Mouse (Mus musculus): ENCODE measurements around the gene Gm20532. TPM values are rescaled to one million over a fixed set of nuclear protein-coding genes. Genes with fewer than 3 reads are reported as not detected.

Gm20532 gene
- polyA plus RNA-seq, 1 experiment from 2014 or later: not detected

GRCm38 (mm10) chr2:26576462-26576861 lies 10.0 kb upstream of the Gm20532 start:
- H3K36me3 ChIP-seq (ENCODE audit: control insufficient read depth, insufficient read depth, low read length): no peaks in the 10 kb centered on the region
- DNase-seq (ENCODE audit: low spot score, missing footprints): no peak
- no peak for ATAC-seq (ENCODE audit: low FRiP score)
- no peaks in the 10 kb centered on the region for H3K9me3 ChIP-seq (ENCODE audit: control insufficient read depth, low read length)
- no peak overlapping the region for H3K27ac ChIP-seq (ENCODE audit: low read depth, low read length)
- 0 out of 2 replicates have a peak, but pooled peaks cover 6% of the 10 kb centered on the region for H3K4me1 ChIP-seq (ENCODE audit: control insufficient read depth, insufficient read depth, low read length)
- H3K9ac ChIP-seq (ENCODE audit: low read length): no peak overlapping the region
- WGBS: 44% methylated on average over 4 of the region's 4 CpGs
- no peak overlapping the region for H3K4me3 ChIP-seq (ENCODE audit: low read depth, low read length)
- H3K4me2 ChIP-seq: no peak overlapping the region
- no peaks in the 10 kb centered on the region; the same call in 1 of the 2 replicates for H3K27me3 ChIP-seq (ENCODE audit: control insufficient read depth, insufficient read depth, low read length)

GRCm38 (mm10) chr2:26578369-26578768 lies 8.1 kb upstream of the Gm20532 start:
- DNase-seq (ENCODE audit: low spot score, missing footprints) (no peak), ATAC-seq (ENCODE audit: low FRiP score) (no peak)
- H3K27ac ChIP-seq (ENCODE audit: low read depth, low read length): peak overlapping the region; percentile 25; the same call in 1 of the 2 replicates
- H3K9me3 ChIP-seq (ENCODE audit: control insufficient read depth, low read length): no peaks in the 10 kb centered on the region
- no peaks in the 10 kb centered on the region; the same call in 1 of the 2 replicates for H3K27me3 ChIP-seq (ENCODE audit: control insufficient read depth, insufficient read depth, low read length)
- no peaks in the 10 kb centered on the region for H3K36me3 ChIP-seq (ENCODE audit: control insufficient read depth, insufficient read depth, low read length)
- no peak overlapping the region for H3K4me3 ChIP-seq (ENCODE audit: low read depth, low read length)
- 50% methylated on average over 6 of the region's 6 CpGs for WGBS
- 0 out of 2 replicates have a peak, but pooled peaks cover 6% of the 10 kb centered on the region for H3K4me1 ChIP-seq (ENCODE audit: control insufficient read depth, insufficient read depth, low read length)
- H3K4me2 ChIP-seq: no peak overlapping the region
- H3K9ac ChIP-seq (ENCODE audit: low read length): peak overlapping the region; percentile 21; the same call in 1 of the 2 replicates

- no peaks in the 10 kb centered on the region; the same call in 1 of the 2 replicates for H3K27me3 ChIP-seq (ENCODE audit: control insufficient read depth, insufficient read depth, low read length)
- H3K4me2 ChIP-seq: no peak within 1 kb of the TSS
- no peak for DNase-seq (ENCODE audit: low spot score, missing footprints)
- no peaks in the 10 kb centered on the region for H3K36me3 ChIP-seq (ENCODE audit: control insufficient read depth, insufficient read depth, low read length)
- no peaks in the 10 kb centered on the region for H3K9me3 ChIP-seq (ENCODE audit: control insufficient read depth, low read length)
- no peak within 1 kb of the TSS for H3K4me3 ChIP-seq (ENCODE audit: low read depth, low read length)
- 100% methylated on average over 1 of the region's 1 CpGs for WGBS
- H3K4me1 ChIP-seq (ENCODE audit: control insufficient read depth, insufficient read depth, low read length): 0 out of 2 replicates have a peak, but pooled peaks cover 4% of the 10 kb centered on the region
- H3K27ac ChIP-seq (ENCODE audit: low read depth, low read length): no peak within 1 kb of the TSS
- ATAC-seq (ENCODE audit: low FRiP score): no peak
- H3K9ac ChIP-seq (ENCODE audit: low read length): no peak within 1 kb of the TSS
Observed at GRCm38 (mm10) chr2:26579714-26580113, 6.7 kb upstream of the Gm20532 start, which contains the start of gene Egfl7. TSS of gene Egfl7 (plus strand) at chr2:26580014.

GRCm38 (mm10) chr2:26580751-26581150 lies 5.7 kb upstream of the Gm20532 start:
- Histone ChIP-seq H3K9me3 (ENCODE audit: control insufficient read depth, low read length) (no peaks in the 10 kb centered on the region), H3K36me3 (ENCODE audit: control insufficient read depth, insufficient read depth, low read length) (no peaks in the 10 kb centered on the region), H3K9ac (ENCODE audit: low read length) (no peak overlapping the region), H3K4me2 (no peak overlapping the region), H3K4me3 (ENCODE audit: low read depth, low read length) (no peak overlapping the region), H3K4me1 (ENCODE audit: control insufficient read depth, insufficient read depth, low read length) (no peaks in the 10 kb centered on the region), H3K27ac (ENCODE audit: low read depth, low read length) (no peak overlapping the region), H3K27me3 (ENCODE audit: control insufficient read depth, insufficient read depth, low read length) (no peaks in the 10 kb centered on the region; the same call in 1 of the 2 replicates)
- 88% methylated on average over 5 of the region's 5 CpGs for WGBS
- DNase-seq (ENCODE audit: low spot score, missing footprints) (no peak), ATAC-seq (ENCODE audit: low FRiP score) (no peak)

- H3K9ac ChIP-seq (ENCODE audit: low read length): no peak overlapping the region
- DNase-seq (ENCODE audit: low spot score, missing footprints): no peak
- peaks cover 4% of the 10 kb centered on the region; the same call in 1 of the 2 replicates for H3K4me1 ChIP-seq (ENCODE audit: control insufficient read depth, insufficient read depth, low read length)
- no peak overlapping the region for H3K4me3 ChIP-seq (ENCODE audit: low read depth, low read length)
- 64% methylated on average over 2 of the region's 2 CpGs for WGBS
- H3K4me2 ChIP-seq: no peak overlapping the region
- no peak overlapping the region for H3K27ac ChIP-seq (ENCODE audit: low read depth, low read length)
- no peak for ATAC-seq (ENCODE audit: low FRiP score)
- no peaks in the 10 kb centered on the region for H3K36me3 ChIP-seq (ENCODE audit: control insufficient read depth, insufficient read depth, low read length)
- H3K9me3 ChIP-seq (ENCODE audit: control insufficient read depth, low read length): no peaks in the 10 kb centered on the region
- H3K27me3 ChIP-seq (ENCODE audit: control insufficient read depth, insufficient read depth, low read length): no peaks in the 10 kb centered on the region; the same call in 1 of the 2 replicates
Observed at GRCm38 (mm10) chr2:26582203-26582602, 4.2 kb upstream of the Gm20532 start.

- no peak overlapping the region for H3K4me3 ChIP-seq (ENCODE audit: low read depth, low read length)
- no peak overlapping the region for H3K27ac ChIP-seq (ENCODE audit: low read depth, low read length)
- DNase-seq (ENCODE audit: low spot score, missing footprints) (no peak), ATAC-seq (ENCODE audit: low FRiP score) (no peak)
- no peaks in the 10 kb centered on the region; the same call in 1 of the 2 replicates for H3K27me3 ChIP-seq (ENCODE audit: control insufficient read depth, insufficient read depth, low read length)
- H3K4me2 ChIP-seq: no peak overlapping the region
- peaks cover 4% of the 10 kb centered on the region; the same call in 1 of the 2 replicates for H3K4me1 ChIP-seq (ENCODE audit: control insufficient read depth, insufficient read depth, low read length)
- no peaks in the 10 kb centered on the region for H3K36me3 ChIP-seq (ENCODE audit: control insufficient read depth, insufficient read depth, low read length)
- WGBS: 72% methylated on average over 7 of the region's 7 CpGs
- H3K9ac ChIP-seq (ENCODE audit: low read length): no peak overlapping the region
- no peaks in the 10 kb centered on the region for H3K9me3 ChIP-seq (ENCODE audit: control insufficient read depth, low read length)
Observed at GRCm38 (mm10) chr2:26582741-26583140, 3.7 kb upstream of the Gm20532 start.

- no peak overlapping the region for H3K27ac ChIP-seq (ENCODE audit: low read depth, low read length)
- no peak overlapping the region for H3K9ac ChIP-seq (ENCODE audit: low read length)
- no peaks in the 10 kb centered on the region for H3K9me3 ChIP-seq (ENCODE audit: control insufficient read depth, low read length)
- no peak overlapping the region for H3K4me3 ChIP-seq (ENCODE audit: low read depth, low read length)
- DNase-seq (ENCODE audit: low spot score, missing footprints): no peak
- WGBS: 83% methylated on average over 11 of the region's 11 CpGs
- no peaks in the 10 kb centered on the region for H3K36me3 ChIP-seq (ENCODE audit: control insufficient read depth, insufficient read depth, low read length)
- no peak for ATAC-seq (ENCODE audit: low FRiP score)
- H3K4me2 ChIP-seq: no peak overlapping the region
- peaks cover 4% of the 10 kb centered on the region; the same call in 1 of the 2 replicates for H3K4me1 ChIP-seq (ENCODE audit: control insufficient read depth, insufficient read depth, low read length)
- H3K27me3 ChIP-seq (ENCODE audit: control insufficient read depth, insufficient read depth, low read length): no peaks in the 10 kb centered on the region; the same call in 1 of the 2 replicates
Observed at GRCm38 (mm10) chr2:26583640-26584039, 2.8 kb upstream of the Gm20532 start.

GRCm38 (mm10) chr2:26585713-26586112 lies 726 bp upstream of the Gm20532 start:
- Histone ChIP-seq H3K4me3 (ENCODE audit: low read depth, low read length) (no peak overlapping the region), H3K9ac (ENCODE audit: low read length) (no peak overlapping the region), H3K27me3 (ENCODE audit: control insufficient read depth, insufficient read depth, low read length) (no peaks in the 10 kb centered on the region), H3K36me3 (ENCODE audit: control insufficient read depth, insufficient read depth, low read length) (no peaks in the 10 kb centered on the region), H3K4me2 (no peak overlapping the region), H3K4me1 (ENCODE audit: control insufficient read depth, insufficient read depth, low read length) (peaks cover 4% of the 10 kb centered on the region; the same call in 1 of the 2 replicates), H3K9me3 (ENCODE audit: control insufficient read depth, low read length) (no peaks in the 10 kb centered on the region), H3K27ac (ENCODE audit: low read depth, low read length) (no peak overlapping the region)
- no peak for DNase-seq (ENCODE audit: low spot score, missing footprints)
- 61% methylated on average over 6 of the region's 6 CpGs for whole genome bisulfite sequencing
- ATAC-seq (ENCODE audit: low FRiP score): no peak

GRCm38 (mm10) chr2:26587044-26587405 lies 586 bp downstream of the Gm20532 start:
- Histone ChIP-seq H3K9me3 (ENCODE audit: control insufficient read depth, low read length) (no peaks in the 10 kb centered on the region), H3K9ac (ENCODE audit: low read length) (peak overlapping the region; percentile 70), H3K27ac (ENCODE audit: low read depth, low read length) (peak overlapping the region; percentile 8; the same call in 1 of the 2 replicates), H3K4me2 (peak overlapping the region; percentile 69), H3K36me3 (ENCODE audit: control insufficient read depth, insufficient read depth, low read length) (no peaks in the 10 kb centered on the region), H3K27me3 (ENCODE audit: control insufficient read depth, insufficient read depth, low read length) (no peaks in the 10 kb centered on the region), H3K4me3 (ENCODE audit: low read depth, low read length) (peak overlapping the region; percentile 58), H3K4me1 (ENCODE audit: control insufficient read depth, insufficient read depth, low read length) (peaks cover 4% of the 10 kb centered on the region; the same call in 1 of the 2 replicates)
- 9% methylated on average over 10 of the region's 11 CpGs for WGBS
- ATAC-seq (ENCODE audit: low FRiP score) (peak; percentile 68), DNase-seq (ENCODE audit: low spot score, missing footprints) (no peak)

Measured in midbrain, embryonic 11.5 days (tissue).